Mouse (Mus musculus) small intestine, adult 2 months (tissue): ENCODE measurements around the gene Gm49383.

Experiments used
- CTCF ChIP-seq: fragments of 200-500 bp; IDR thresholded peaks from 2 replicates; pipeline ENCODE4 v1.5.1; 2012; ENCODE audit warnings: low read depth, mild to moderate bottlenecking, control low read depth, inconsistent platforms, low read length, moderate library complexity, mixed read lengths; ENCODE audit not compliant: insufficient replicate concordance, insufficient read length; ENCODE audit errors: extremely low read depth
- POLR2A ChIP-seq: fragments of 200-500 bp; IDR thresholded peaks from 2 replicates; pipeline ENCODE4 v1.6.1; 2012; ENCODE audit warnings: low read depth, mild to moderate bottlenecking, control low read depth, inconsistent platforms, low read length, moderate library complexity

GRCm38 (mm10) chr12:69204052-69204833 lies 7.3 kb upstream of the Gm49383 start, which contains the start of gene Gm49384:
- TF ChIP-seq CTCF, result no peak
- TF ChIP-seq POLR2A, result no peak
